Mouse (Mus musculus): Measurements from ENCODE around the gene Lrrc8a. TPM values are rescaled to one million over a fixed set of nuclear protein-coding genes. Genes with fewer than 3 reads are reported as not detected.

Gene Lrrc8a
- total RNA-seq, 2 experiments from 2014 or later: 60.8 to 62.0 TPM

DNA sequence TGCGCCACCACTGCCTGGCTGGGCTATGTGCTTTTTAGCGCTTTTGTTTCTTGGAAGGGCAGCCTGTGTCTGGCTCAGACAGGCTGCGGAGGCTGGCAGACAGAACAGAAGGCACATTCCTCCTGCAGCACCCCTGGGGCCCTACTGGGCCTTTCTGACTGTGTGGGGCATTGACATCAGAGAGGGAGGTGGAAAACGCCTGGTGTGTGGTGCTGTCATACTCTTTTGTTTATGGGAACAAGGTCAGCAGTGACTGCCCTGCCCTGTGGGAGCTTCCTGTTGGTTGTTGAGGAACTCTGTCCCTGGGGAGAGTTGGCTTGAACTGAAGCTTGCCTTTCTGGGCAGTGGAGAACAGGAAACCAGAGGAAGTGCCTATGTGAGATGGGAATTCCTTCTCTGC lies 5.0 kb downstream of the Lrrc8a start:
- no peak for DNase-seq (ENCODE audit: extremely low spot score in 1 of 2, low spot score in 2 of 2)
- Histone ChIP-seq H3K27ac (peak overlapping the region; percentile 6), H3K4me3 (no peak overlapping the region)
- intact Hi-C loops (cut with DNase I): loop anchor here (1.0 kb wide), 1 partner anchor 24 kb away; the partner anchor contains the start of gene Phyhd1
- no peak for TF ChIP-seq CTCF (IDR thresholded peaks at IDR 0.05)

DNA sequence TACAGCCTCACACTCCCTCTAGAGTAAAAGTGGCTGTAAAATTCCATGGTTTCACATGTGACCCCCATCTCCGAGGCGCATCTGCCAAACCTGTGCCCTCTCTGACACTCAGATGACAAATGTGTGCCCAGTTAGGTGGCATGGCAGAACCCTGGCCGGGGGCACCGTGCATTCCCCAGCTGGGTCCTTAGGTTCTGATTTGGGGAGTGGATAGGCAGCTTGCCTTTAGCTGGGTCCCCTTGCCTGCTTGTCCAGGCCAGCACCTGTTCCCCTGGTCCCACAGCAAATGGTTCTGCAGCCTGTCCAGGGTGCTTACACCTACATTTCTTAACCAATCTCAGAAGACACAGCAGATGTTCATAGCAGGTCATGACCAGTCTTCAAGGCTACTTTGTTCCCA lies 5.9 kb downstream of the Lrrc8a start:
- no peak for DNase-seq (ENCODE audit: extremely low spot score in 1 of 2, low spot score in 2 of 2)
- Histone ChIP-seq H3K4me3 (no peak overlapping the region), H3K27ac (peak overlapping the region; percentile 6)
- no peak for TF ChIP-seq CTCF (IDR thresholded peaks at IDR 0.05)
- intact Hi-C loops (cut with DNase I): no loop called here

DNA sequence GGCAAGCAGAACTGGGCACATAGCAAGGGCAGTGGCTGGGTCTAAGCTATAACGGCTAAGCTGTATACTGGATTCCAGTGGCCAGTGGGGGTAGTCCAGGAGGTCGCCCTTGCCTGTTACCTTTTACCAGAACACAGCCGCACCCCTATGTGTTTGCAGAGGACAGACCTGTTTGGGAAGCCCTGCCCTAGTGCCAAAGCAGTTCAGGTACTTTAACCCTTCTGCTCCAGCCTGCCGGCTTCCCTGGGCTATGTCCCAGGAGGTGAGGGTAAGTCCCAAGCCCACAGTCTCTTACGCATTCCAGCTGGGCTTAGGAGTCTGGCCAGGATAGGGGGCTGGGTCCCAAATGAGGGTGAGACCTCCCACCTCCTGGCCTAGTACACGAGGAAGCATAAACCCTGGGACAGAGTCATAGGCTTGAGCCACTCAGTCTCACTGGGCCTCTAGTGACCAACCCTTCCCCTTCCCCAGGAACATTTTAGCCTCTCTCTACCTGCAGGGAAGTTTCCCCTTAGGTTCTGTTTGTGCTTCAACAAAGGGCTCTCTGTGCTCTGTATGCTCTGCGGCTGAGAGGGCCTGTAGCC lies 7.2 kb downstream of the Lrrc8a start:
- no peak overlapping the region for H3K4me3 ChIP-seq
- intact Hi-C loops (cut with DNase I): no loop called here
- DNase-seq (ENCODE audit: extremely low spot score in 1 of 2, low spot score in 2 of 2): no peak
- no peak for TF ChIP-seq CTCF (IDR thresholded peaks at IDR 0.05)
- H3K27ac ChIP-seq: no peak overlapping the region

DNA sequence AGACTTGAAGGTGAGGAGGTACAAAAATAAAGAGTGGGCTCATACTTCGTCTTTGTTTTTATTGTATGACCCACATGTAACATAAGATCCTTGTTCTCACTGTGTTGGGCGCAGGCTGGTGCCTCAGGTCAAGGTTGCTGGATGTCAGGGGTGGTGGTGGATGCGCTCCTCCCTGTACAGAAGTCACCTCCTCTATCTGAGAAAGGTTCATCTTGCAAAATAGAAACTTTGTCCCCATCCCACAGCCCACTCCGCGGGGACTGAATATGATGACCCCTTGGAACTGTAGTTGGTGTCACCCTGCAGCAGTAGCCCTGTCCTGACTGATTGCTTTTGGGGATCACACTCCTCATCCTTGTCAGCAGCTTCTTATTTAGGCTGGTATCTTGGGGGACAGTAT lies 9.5 kb downstream of the Lrrc8a start:
- Histone ChIP-seq H3K27ac (no peak overlapping the region), H3K4me3 (no peak overlapping the region)
- intact Hi-C loops (cut with DNase I): no loop called here
- DNase-seq (ENCODE audit: extremely low spot score in 1 of 2, low spot score in 2 of 2): no peak
- TF ChIP-seq CTCF (IDR thresholded peaks at IDR 0.05): no peak

DNA sequence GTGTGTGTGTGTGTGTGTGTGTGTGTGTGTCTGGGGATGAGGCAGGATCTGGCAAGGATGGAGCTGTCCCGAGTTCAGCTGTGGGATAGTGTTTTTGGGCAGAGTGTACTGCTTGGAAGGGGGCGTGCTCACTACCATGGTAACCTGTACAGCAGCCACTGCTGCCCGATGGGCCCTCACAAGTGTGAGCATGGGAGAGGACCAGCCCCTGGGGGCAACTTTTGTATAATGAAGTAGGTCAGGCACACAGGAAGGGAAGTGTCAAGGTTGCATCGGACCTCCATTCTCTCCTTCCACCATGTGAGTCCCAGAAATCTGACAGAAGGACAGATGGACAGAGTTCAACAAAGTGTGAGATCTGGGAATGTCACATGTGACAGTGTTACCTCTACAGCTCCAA lies 10.2 kb downstream of the Lrrc8a start:
- no peak for DNase-seq (ENCODE audit: extremely low spot score in 1 of 2, low spot score in 2 of 2)
- Histone ChIP-seq H3K4me3 (no peak overlapping the region), H3K27ac (no peak overlapping the region)
- TF ChIP-seq CTCF (IDR thresholded peaks at IDR 0.05): no peak
- intact Hi-C loops (cut with DNase I): no loop called here

DNA sequence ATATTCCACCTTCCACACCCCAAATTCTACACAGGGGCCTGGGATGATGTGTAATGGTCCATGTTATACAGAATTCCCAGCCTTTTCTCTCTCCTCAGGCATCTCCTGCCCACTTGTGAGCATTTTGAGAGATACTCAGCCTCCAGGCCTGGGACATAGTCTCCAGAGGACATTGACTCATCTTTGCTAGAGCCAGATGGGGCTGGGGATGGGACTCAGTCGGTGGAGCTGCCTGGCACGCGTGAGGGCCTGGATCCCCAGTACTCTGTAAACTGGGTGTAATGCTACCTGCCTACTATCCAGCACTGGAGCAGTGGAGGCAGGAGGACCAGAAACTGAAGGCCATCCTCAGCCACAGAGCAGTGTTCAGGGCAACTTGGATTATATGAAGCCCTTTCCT lies 11.7 kb downstream of the Lrrc8a start:
- Histone ChIP-seq H3K27ac (no peak overlapping the region; the same call in 1 of the 2 replicates), H3K4me3 (no peak overlapping the region)
- TF ChIP-seq CTCF (IDR thresholded peaks at IDR 0.05): no peak
- intact Hi-C loops (cut with DNase I): no loop called here
- no peak for DNase-seq (ENCODE audit: extremely low spot score in 1 of 2, low spot score in 2 of 2)

DNA sequence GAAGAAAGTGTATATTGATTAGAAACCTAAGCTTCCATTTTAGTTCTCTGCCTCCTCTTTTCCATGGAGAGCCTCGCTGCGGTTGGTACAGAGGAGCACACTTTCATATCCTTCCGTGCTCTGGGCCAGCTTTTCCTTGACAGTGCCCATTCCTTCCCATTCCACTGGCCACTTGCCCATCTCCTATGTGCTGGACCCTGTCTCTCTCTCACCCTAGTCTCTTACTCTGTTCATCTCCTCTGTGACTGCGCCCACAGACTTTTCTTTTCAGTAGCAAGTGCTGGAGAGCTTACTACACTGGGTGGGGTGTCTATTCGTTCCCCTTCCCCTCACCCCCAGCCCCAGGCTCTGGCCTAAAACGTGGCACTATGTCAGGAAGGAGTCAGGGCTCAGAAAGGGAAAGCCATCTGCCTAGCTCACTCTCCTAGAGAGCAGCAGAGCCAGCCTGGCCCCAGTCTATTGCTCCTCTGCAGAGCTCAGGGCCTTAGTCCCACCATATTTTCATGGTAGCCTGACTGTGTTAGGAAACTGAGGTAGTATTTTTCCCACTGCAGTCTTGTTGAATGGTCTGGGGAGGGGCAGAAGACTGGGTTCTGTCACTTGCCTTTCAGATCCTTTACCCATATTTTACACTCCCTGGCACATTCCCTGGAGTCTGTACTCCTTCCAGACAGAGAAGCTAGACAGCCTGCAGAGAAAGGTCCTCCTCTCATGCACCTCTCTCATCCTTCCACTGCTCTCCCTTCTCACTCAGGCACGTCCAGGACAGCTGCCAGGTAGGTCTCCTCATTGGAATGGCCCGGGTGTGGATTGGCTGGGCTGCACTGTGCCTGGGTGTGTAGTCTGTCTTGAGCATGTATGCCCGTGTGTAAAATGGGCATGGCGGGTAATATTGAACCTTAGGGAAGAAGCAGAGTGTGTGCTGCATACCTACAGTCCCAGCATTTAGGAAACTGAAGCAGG lies 12.9 kb downstream of the Lrrc8a start:
- DNase-seq (ENCODE audit: extremely low spot score in 1 of 2, low spot score in 2 of 2): no peak
- Histone ChIP-seq H3K4me3 (no peak overlapping the region), H3K27ac (peak overlapping the region; percentile 19; the same call in 1 of the 2 replicates)
- no peak for TF ChIP-seq CTCF (IDR thresholded peaks at IDR 0.05)
- intact Hi-C loops (cut with DNase I): no loop called here

DNA sequence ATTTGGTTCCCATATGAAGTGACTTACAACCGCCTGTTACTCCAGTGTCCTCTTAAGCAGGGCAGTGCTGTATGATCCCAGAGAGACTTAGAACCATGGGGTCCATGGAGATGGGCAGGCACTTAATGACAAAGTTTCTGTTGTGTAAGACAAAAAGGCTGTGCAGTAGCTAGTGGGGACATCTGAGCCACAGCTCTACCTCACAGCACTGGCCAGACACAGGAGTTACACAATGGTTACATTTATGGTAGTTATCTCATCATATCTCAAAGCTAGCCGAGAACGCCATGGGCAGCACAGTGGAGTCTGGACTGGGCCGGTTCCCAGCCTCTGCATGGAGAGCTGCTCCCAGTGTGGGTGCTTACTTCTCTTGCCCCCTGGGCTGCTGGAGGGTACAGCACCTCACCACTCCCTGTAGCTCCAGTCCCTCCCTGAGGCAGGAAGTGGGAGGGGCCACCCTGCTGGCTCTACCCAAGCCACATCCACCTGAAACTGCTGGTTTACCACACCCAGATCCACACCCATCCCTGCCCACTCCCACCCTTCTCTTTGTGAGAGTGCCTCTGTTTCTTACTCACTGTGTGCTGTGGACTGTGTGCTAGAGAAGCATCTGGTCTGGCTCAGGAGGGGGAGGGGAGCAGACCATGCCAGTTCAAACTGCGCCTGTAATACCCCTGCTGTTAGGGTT lies 14.0 kb downstream of the Lrrc8a start:
- no peak for DNase-seq (ENCODE audit: extremely low spot score in 1 of 2, low spot score in 2 of 2)
- intact Hi-C loops (cut with DNase I): no loop called here
- H3K27ac ChIP-seq: peak overlapping the region; percentile 67
- H3K4me3 ChIP-seq: no peak overlapping the region
- no peak for TF ChIP-seq CTCF (IDR thresholded peaks at IDR 0.05)

DNA sequence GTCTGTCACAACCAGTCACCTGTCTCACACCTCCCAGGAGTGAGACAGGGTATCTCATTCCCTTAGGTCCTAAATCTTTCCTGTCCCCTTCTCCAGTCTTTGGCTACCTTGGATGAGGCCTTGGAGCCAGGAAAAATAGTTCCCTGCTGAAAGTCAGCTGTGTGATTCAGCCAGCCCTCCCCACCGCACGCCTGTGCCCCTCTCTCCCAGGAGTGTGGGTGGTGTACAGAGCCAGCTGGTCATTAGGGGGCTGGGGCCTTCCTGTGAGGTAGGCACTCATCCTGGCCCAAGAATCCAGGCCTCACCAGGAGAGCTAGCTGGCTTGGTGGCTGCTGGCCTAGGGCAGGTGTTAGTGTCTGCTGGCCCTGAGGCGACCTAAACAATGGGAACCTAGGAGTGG lies 15.0 kb downstream of the Lrrc8a start:
- DNase-seq (ENCODE audit: extremely low spot score in 1 of 2, low spot score in 2 of 2): no peak
- no peak for TF ChIP-seq CTCF (IDR thresholded peaks at IDR 0.05)
- intact Hi-C loops (cut with DNase I): no loop called here
- Histone ChIP-seq H3K4me3 (no peak overlapping the region), H3K27ac (peak overlapping the region; percentile 67; the same call in 1 of the 2 replicates)

DNA sequence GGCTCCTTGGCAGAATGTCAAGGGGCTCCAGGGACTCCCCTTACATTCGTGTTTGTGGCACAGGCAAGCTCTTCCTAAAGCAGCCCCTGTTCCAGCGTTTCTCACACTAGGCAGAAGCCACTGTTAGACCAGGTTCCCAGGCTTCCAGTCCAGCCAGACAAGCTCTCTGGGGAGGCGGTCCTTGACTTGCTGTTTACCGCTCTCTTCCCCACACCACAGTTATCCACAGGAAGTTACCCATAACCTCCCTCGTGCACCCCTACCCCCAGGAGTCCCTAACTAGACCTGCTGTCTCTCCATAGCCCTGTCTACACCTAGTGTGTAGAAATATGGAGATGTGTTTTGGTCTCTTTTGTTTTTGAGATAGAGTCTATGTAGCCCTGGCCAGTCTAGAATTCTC lies 16.3 kb downstream of the Lrrc8a start:
- DNase-seq (ENCODE audit: extremely low spot score in 1 of 2, low spot score in 2 of 2): no peak
- intact Hi-C loops (cut with DNase I): no loop called here
- TF ChIP-seq CTCF (IDR thresholded peaks at IDR 0.05): no peak

DNA sequence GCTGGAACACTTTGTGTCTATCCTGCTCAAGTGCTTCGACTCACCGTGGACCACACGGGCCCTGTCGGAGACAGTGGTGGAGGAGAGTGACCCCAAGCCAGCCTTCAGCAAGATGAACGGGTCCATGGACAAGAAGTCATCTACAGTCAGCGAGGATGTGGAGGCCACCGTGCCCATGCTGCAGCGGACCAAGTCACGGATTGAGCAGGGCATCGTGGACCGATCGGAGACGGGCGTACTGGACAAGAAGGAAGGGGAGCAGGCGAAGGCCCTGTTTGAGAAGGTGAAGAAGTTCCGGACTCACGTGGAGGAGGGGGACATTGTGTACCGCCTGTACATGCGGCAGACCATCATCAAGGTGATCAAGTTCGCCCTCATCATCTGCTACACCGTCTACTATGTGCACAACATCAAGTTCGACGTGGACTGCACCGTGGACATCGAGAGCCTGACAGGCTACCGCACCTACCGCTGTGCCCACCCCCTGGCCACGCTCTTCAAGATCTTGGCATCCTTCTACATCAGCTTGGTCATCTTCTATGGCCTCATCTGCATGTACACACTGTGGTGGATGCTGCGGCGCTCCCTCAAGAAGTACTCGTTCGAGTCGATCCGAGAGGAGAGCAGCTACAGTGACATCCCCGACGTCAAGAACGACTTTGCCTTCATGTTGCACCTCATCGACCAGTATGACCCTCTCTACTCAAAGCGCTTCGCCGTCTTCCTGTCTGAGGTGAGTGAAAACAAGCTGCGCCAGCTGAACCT lies 18.3 kb downstream of the Lrrc8a start:
- Histone ChIP-seq H3K4me3 (no peak overlapping the region), H3K27ac (no peak overlapping the region)
- intact Hi-C loops (cut with DNase I): no loop called here
- TF ChIP-seq CTCF (IDR thresholded peaks at IDR 0.05): no peak
- DNase-seq (ENCODE audit: extremely low spot score in 1 of 2, low spot score in 2 of 2): no peak

More for the DNA sequence above, 16.3 kb downstream of the Lrrc8a start:
- H3K27ac ChIP-seq: no peak overlapping the region
- no peak overlapping the region for H3K4me3 ChIP-seq
